Comparison of ENCODE assay signal across 7 mouse cellular contexts in the genomic region with DNA sequence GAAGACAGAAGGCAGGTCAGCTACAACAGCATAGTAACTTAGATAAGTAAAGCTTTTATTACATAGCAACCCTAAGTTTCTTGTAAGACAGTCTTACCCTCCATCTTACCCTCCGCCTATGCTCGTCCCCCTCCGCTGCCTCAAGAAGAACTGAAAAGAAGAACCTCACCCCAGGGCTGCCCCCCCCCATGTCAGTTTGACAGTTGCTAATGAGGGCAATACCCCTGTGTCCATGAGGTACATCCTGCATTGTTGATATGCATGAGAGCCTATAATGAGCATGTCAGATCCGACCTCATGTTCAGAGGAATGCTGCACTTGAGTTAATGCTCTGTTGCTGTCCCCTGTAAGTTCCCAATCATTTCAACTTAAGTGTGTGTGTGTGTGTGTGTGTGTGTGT. TPM values are rescaled to one million over a fixed set of nuclear protein-coding genes. Genes with fewer than 3 reads are reported as not detected.
DNase-seq lines count a peak whose midpoint lies in the region; ATAC-seq and TF ChIP-seq lines count a peak whose summit lies in the region.
"Not testable (repeated sequence)": the region's sequence is repeated elsewhere in the genome, so short reads cannot be mapped to it uniquely, and the experiment has no call there.

No protein-coding gene starts in this region.

- dilution Hi-C loops in CH12.LX (cut with MboI; ENCODE audit: extremely low pct_ligation_motif_present, extremely low pct_unique_long_range_greater_than_20kb, low sequenced_read_pairs) = not testable (repeated sequence)

- ATAC-seq in hindbrain, embryonic 12.5 days (ENCODE audit: low FRiP score) = 0 out of 2 replicates have a peak, but pooled peaks have one; percentile 29
- ATAC-seq in midbrain, embryonic 13.5 days = peak; percentile 58
- ATAC-seq in neutrophil, adult 5-6 weeks (ENCODE audit: extremely low read depth, insufficient number of reproducible peaks, low FRiP score, poor library complexity, severe bottlenecking) = peak; percentile 90

- H3K27ac ChIP-seq in CH12.LX (ENCODE audit: insufficient read depth, low read depth); hindbrain, embryonic 12.5 days; midbrain, embryonic 13.5 days: not testable (repeated sequence)

- not testable (repeated sequence) for H3K27me3 ChIP-seq in CH12.LX (replicated peaks); hindbrain, embryonic 12.5 days; midbrain, embryonic 13.5 days

- not testable (repeated sequence) for H3K36me3 ChIP-seq in CH12.LX (replicated peaks in 1 of 2; ENCODE audit: control insufficient read depth in 1 of 2, insufficient read depth in 1 of 2, low read length in 1 of 2); hindbrain, embryonic 12.5 days; midbrain, embryonic 13.5 days

- H3K9ac ChIP-seq in CH12.LX (ENCODE audit: insufficient read depth, low read depth); hindbrain, embryonic 12.5 days; midbrain, embryonic 13.5 days (replicated peaks): not testable (repeated sequence)

- not testable (repeated sequence) for H3K4me3 ChIP-seq in CH12.LX (replicated peaks in 1 of 3; ENCODE audit: low read depth in 2 of 3, low read length in 2 of 3, poor library complexity in 1 of 3); hindbrain, embryonic 12.5 days; midbrain, embryonic 13.5 days (replicated peaks)

- H3K9me3 ChIP-seq in CH12.LX (replicated peaks; ENCODE audit: low read length); hindbrain, embryonic 12.5 days (replicated peaks); midbrain, embryonic 13.5 days: not testable (repeated sequence)

- H3K4me1 ChIP-seq in CH12.LX (ENCODE audit: control insufficient read depth in 1 of 2, insufficient read depth in 2 of 2); hindbrain, embryonic 12.5 days; midbrain, embryonic 13.5 days (replicated peaks): not testable (repeated sequence)

- peak; percentile 40 for DNase-seq in CH12.LX (ENCODE audit: extremely low read depth)
- peak; percentile 1 for DNase-seq in embryo, embryonic 10.5 days (ENCODE audit: low spot score)
- peak; percentile 5 for DNase-seq in lung, postnatal 36 days
- DNase-seq in spleen, postnatal 14 days (ENCODE audit: low spot score in 2 of 2) = peak; percentile 17 to 50

- in situ Hi-C loops in CH12.LX (cut with MboI; ENCODE audit: low pct_ligation_motif_present, low pct_unique_long_range_greater_than_20kb, low sequenced_read_pairs) = loop anchor here (25.0 kb wide), 2 partner anchors 234 to 391 kb away; a partner anchor contains a TSS

- not testable (repeated sequence) for TF ChIP-seq EP300 in CH12.LX (IDR thresholded peaks at IDR 0.05; ENCODE audit: low read length)

- H3K79me2 ChIP-seq in CH12.LX (replicated peaks; ENCODE audit: control insufficient read depth, extremely low read depth, insufficient read depth, poor library complexity, severe bottlenecking) = not testable (repeated sequence)

- H3K4me2 ChIP-seq in CH12.LX (ENCODE audit: insufficient read depth, low read depth, poor library complexity, severe bottlenecking); hindbrain, embryonic 12.5 days (replicated peaks); midbrain, embryonic 13.5 days (replicated peaks): not testable (repeated sequence)

- TF ChIP-seq CTCF in CH12.LX (conservative IDR thresholded peaks at IDR 0.05 in 1 of 2, IDR thresholded peaks at IDR 0.05 in 1 of 2; ENCODE audit: low read depth in 2 of 2, low read length in 2 of 2) = not testable (repeated sequence)

- 56% methylated on average over 4 of the region's 4 CpGs for WGBS in hindbrain, embryonic 12.5 days
- WGBS in midbrain, embryonic 13.5 days = 53% methylated on average over 4 of the region's 4 CpGs

- TF ChIP-seq POLR2A in CH12.LX (IDR thresholded peaks at IDR 0.05; ENCODE audit: low read depth, low read length) = not testable (repeated sequence)

- TF ChIP-seq RAD21 in CH12.LX (IDR thresholded peaks at IDR 0.05; ENCODE audit: low read depth, low read length) = not testable (repeated sequence)

RNA-seq across cellular contexts. Expression of a gene that starts 60.0 kb away (rescaled TPM):
- total RNA-seq in CH12.LX (2012; rRNA removed) (57.8 and 89.1 TPM in 2 replicates), CH12.LX (2014; rRNA removed) (114 and 130 TPM in 2 replicates)
- polyA plus RNA-seq in CH12.LX (2012; ENCODE audit: insufficient read length, low read depth) = 66.6 and 67.9 TPM in 2 replicates
- polyA plus RNA-seq in hindbrain, embryonic 12.5 days (2016; fragmentation: Nextera tagmentation; extraction: Ambion mirVana) = 0.18 TPM in 1 of 2 replicates, not detected in the other
- 0.24 and 0.32 TPM in 2 replicates for polyA plus RNA-seq in midbrain, embryonic 13.5 days (2015; fragmentation: Nextera tagmentation; extraction: Ambion mirVana)
- 14.8 and 16.9 TPM in 2 replicates for total RNA-seq in neutrophil, adult 5-6 weeks (2017)

Comparison
In these comparisons a context has a peak if more than half of its experiments do, and no peak if none do; other contexts are left out.
1. ATAC-seq: peak in every context shown above with its lines; median percentile 90 in neutrophil, adult 5-6 weeks; 58 in midbrain, embryonic 13.5 days; 29 in hindbrain, embryonic 12.5 days.
2. RNA of a gene that starts 60.0 kb away (polyA plus RNA-seq): 66.6 to 67.9 TPM in CH12.LX; 0.24 to 0.32 TPM in midbrain, embryonic 13.5 days and 0.18 TPM in hindbrain, embryonic 12.5 days; every median in the first group is over 10 times any median in the second.
3. Peak in every context shown above with its lines, with median percentiles within 50 percentile points of each other: DNase-seq.